Mouse (Mus musculus): Measurements from ENCODE around the gene Ddc. TPM values are rescaled to one million over a fixed set of nuclear protein-coding genes. Genes with fewer than 3 reads are reported as not detected.

The Ddc gene
- total and polyA plus RNA-seq, 3 experiments, result 0.07 to 0.08 TPM; not detected in 1

DNA sequence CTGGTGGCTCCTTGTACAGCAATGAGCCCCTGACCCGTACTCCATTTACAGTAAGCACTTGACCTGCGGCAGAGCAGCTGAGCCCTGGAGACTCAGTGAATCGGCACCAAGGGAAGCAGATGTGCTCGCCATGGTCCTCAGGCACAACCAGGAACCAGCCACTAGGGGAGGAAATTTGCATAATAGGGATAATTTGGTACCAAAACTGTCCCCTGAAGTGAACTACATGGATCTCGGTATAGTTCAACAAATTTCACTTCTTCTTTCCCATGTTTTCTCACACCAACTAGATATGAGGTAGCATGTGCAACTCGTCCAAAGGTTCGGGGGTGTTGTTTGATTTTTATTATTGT lies 121.1 kb downstream of the Ddc start:
- Histone ChIP-seq H3K9ac (ENCODE audit: control insufficient read depth, low read depth, low read length, poor library complexity, severe bottlenecking) (no peak overlapping the region), H3K36me3 (ENCODE audit: control insufficient read depth in 1 of 2, insufficient read depth in 2 of 2, low read length in 2 of 2) (no peaks in the 10 kb centered on the region)

DNA sequence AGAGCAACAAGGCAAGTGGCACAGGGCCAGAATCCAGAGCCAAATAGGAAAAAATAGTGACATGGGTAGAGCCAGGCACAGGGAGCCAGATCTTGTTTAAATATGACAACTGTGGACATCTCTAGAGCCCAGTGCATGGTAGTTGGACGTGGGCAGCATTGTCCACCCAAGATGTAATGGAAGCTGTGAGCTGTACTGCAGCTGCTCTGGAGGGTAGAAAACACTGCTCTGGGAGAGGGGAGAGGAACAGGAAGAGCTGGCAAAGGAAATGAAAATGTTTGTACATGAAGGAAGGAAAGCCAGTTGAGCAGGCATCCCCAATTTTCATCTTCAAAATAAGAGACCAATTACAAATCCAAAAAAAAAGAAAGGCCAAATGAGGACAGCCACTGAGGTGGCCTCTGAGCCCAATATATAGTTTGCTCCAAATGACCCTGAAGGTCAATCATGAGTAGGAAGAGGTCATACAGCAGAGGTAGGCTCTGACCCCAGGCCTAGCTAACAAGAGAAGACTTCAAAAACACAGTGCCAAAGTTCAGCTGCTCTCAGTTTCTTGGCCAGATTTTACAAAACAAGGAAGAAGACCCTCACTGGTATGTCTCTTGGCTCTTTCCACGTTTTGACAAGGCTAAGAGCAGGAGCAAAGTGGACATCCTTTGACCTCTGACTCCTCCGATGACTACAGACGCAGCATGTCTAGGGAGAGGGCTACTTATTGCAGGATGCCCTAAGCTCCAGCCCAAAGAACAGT lies 121.7 kb downstream of the Ddc start:
- Histone ChIP-seq H3K9ac (ENCODE audit: control insufficient read depth, low read depth, low read length, poor library complexity, severe bottlenecking) (no peak overlapping the region), H3K36me3 (ENCODE audit: control insufficient read depth in 1 of 2, insufficient read depth in 2 of 2, low read length in 2 of 2) (no peaks in the 10 kb centered on the region; a peak in 1 of 4 replicates), H3K9me3 (replicated peaks; ENCODE audit: insufficient read depth, low read length) (no peaks in the 10 kb centered on the region), H3K4me1 (ENCODE audit: control insufficient read depth in 1 of 2, insufficient read depth in 2 of 2, low read length in 2 of 2) (no peaks in the 10 kb centered on the region), H3K79me2 (ENCODE audit: control insufficient read depth, insufficient read depth, low read length, poor library complexity) (no peaks in the 10 kb centered on the region), H3K27me3 (ENCODE audit: control insufficient read depth in 1 of 2, insufficient read depth in 2 of 2, low read length in 2 of 2) (no peaks in the 10 kb centered on the region), H3K27ac (ENCODE audit: control insufficient read depth, low read depth, low read length) (no peak overlapping the region), H3K4me3 (ENCODE audit: control insufficient read depth in 1 of 2, insufficient read depth in 1 of 2, low read depth in 2 of 2, low read length in 2 of 2) (no peak overlapping the region)
- TF ChIP-seq TCF12 (IDR thresholded peaks at IDR 0.05; ENCODE audit: low read depth, low read length) (no peak), TAL1 (IDR thresholded peaks at IDR 0.05; ENCODE audit: low read length) (no peak), EP300 (IDR thresholded peaks at IDR 0.05; ENCODE audit: low read depth in 1 of 2, low read length in 2 of 2) (no peak), E2F4 (IDR thresholded peaks at IDR 0.05; ENCODE audit: borderline replicate concordance, low read depth, low read length) (no peak), POLR2AphosphoS5 (IDR thresholded peaks at IDR 0.05; ENCODE audit: borderline replicate concordance, low read depth, low read length) (no peak), ZKSCAN1 (IDR thresholded peaks at IDR 0.05; ENCODE audit: low read depth, low read length) (no peak), JUND (IDR thresholded peaks at IDR 0.05; ENCODE audit: low read depth, low read length) (no peak), MEF2A (IDR thresholded peaks at IDR 0.05; ENCODE audit: extremely low read depth, insufficient replicate concordance, low read depth, low read length, poor library complexity, severe bottlenecking) (no peak), NELFE (IDR thresholded peaks at IDR 0.05; ENCODE audit: low read depth, low read length) (no peak)
- no peak for DNase-seq (ENCODE audit: low read depth, low spot score)

More for the DNA sequence above, 121.1 kb downstream of the Ddc start:
- no peaks in the 10 kb centered on the region for H3K9me3 ChIP-seq (replicated peaks; ENCODE audit: insufficient read depth, low read length)
- no peaks in the 10 kb centered on the region for H3K4me1 ChIP-seq (ENCODE audit: control insufficient read depth in 1 of 2, insufficient read depth in 2 of 2, low read length in 2 of 2)
- H3K79me2 ChIP-seq (ENCODE audit: control insufficient read depth, insufficient read depth, low read length, poor library complexity), result no peaks in the 10 kb centered on the region
- TF ChIP-seq TBP (IDR thresholded peaks at IDR 0.05; ENCODE audit: low read depth, low read length) (no peak), USF1 (IDR thresholded peaks at IDR 0.05; ENCODE audit: low read depth, low read length) (no peak), USF2 (IDR thresholded peaks at IDR 0.05; ENCODE audit: borderline replicate concordance in 1 of 2, insufficient read depth in 1 of 2, low read depth in 1 of 2, low read length in 2 of 2) (no peak), E2F4 (IDR thresholded peaks at IDR 0.05; ENCODE audit: borderline replicate concordance, low read depth, low read length) (no peak), HCFC1 (IDR thresholded peaks at IDR 0.05; ENCODE audit: low read depth, low read length) (no peak), ELF1 (IDR thresholded peaks at IDR 0.05; ENCODE audit: low read depth, low read length) (no peak), CTCF (IDR thresholded peaks at IDR 0.05 in 2 of 3, conservative IDR thresholded peaks at IDR 0.05 in 1 of 3; ENCODE audit: control insufficient read depth in 1 of 3, insufficient read depth in 1 of 3, low read depth in 2 of 3, low read length in 3 of 3, poor library complexity in 1 of 3, severe bottlenecking in 1 of 3) (no peak), POLR2A (IDR thresholded peaks at IDR 0.05; ENCODE audit: control insufficient read depth in 1 of 2, insufficient read depth in 1 of 2, low read depth in 1 of 2, low read length in 2 of 2, poor library complexity in 1 of 2) (no peak), BHLHE40 (IDR thresholded peaks at IDR 0.05; ENCODE audit: borderline replicate concordance, low read depth, low read length) (no peak), NRF1 (IDR thresholded peaks at IDR 0.05; ENCODE audit: insufficient read depth, low read depth, low read length, poor library complexity, severe bottlenecking) (no peak), JUND (IDR thresholded peaks at IDR 0.05; ENCODE audit: low read depth, low read length) (no peak), MYB (IDR thresholded peaks at IDR 0.05; ENCODE audit: low read depth, low read length) (no peak), EP300 (IDR thresholded peaks at IDR 0.05; ENCODE audit: low read depth in 1 of 2, low read length in 2 of 2) (no peak), SIN3A (IDR thresholded peaks at IDR 0.05; ENCODE audit: low read length) (no peak), MEF2A (IDR thresholded peaks at IDR 0.05; ENCODE audit: extremely low read depth, insufficient replicate concordance, low read depth, low read length, poor library complexity, severe bottlenecking) (no peak), RAD21 (IDR thresholded peaks at IDR 0.05; ENCODE audit: low read depth, low read length) (no peak), ZC3H11A (IDR thresholded peaks at IDR 0.05; ENCODE audit: low read depth, low read length) (no peak)
- no peak overlapping the region for H3K4me3 ChIP-seq (ENCODE audit: control insufficient read depth in 1 of 2, insufficient read depth in 1 of 2, low read depth in 2 of 2, low read length in 2 of 2)
- no peak overlapping the region for H3K27ac ChIP-seq (ENCODE audit: control insufficient read depth, low read depth, low read length)
- no peaks in the 10 kb centered on the region for H3K27me3 ChIP-seq (ENCODE audit: control insufficient read depth in 1 of 2, insufficient read depth in 2 of 2, low read length in 2 of 2)
- DNase-seq (ENCODE audit: low read depth, low spot score), result no peak

Data from MEL (cell line).